Mouse (Mus musculus): ENCODE data around the gene Negr1.
"Not testable (repeated sequence)": the region's sequence is repeated elsewhere in the genome, so short reads cannot be mapped to it uniquely, and the experiment has no call there.

The Negr1 gene

DNA sequence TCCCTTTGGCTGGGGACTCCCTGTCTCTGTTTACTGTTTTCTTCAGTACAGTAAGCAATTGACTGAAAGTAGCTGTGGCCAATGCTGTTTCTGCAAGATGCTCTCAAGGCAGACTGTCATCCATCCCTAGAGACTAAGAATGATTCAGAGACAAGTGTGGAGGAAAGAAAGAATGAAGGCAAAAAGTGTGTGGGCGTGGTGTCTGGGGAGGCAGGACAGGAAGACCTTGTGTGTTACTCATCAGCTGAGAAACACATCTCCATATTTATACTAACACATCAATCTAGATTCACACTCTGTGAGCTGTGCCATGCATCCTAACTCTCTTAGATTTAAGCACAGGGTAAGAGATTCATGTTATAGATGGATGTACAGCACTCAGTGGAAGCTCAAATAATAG is 431.2 kb downstream of the Negr1 start:
- ATAC-seq (ENCODE audit: low TSS enrichment), result peak; percentile 96

DNA sequence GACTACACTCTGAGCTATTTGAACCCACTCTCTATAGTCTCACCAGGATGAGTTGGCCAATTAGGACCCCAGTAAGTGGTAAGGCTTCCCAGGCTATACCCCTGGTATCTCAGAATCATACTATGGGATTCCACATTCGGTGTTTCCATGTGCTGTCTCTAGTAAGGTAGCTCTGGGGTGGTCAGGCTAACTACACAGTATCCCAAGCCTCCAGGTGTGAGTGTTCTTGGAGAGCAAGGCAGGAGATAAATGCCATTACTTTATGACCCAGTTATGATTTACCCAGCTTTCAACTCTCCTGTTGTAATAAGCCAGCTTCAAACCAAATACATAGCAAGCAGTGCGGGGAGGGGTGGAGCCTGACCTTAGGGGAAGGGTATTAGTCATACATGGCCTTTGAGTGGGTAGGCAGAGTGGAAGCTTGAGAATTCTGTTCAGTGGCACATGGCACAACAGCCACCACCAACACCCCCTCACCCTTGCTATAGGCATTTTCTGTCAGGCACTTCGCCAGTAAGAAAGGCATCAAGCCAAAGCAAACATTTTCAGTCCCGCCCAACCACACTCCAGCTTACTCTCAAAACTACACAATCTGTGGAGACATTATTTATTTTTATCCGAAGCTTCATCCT is 437.7 kb downstream of the Negr1 start:
- peak; percentile 76 for ATAC-seq (ENCODE audit: low TSS enrichment)

- ATAC-seq (ENCODE audit: low TSS enrichment), result no peak
Observed at GRCm38 (mm10) chr3:157021632-157022031, 460.0 kb downstream of the Negr1 start.

DNA sequence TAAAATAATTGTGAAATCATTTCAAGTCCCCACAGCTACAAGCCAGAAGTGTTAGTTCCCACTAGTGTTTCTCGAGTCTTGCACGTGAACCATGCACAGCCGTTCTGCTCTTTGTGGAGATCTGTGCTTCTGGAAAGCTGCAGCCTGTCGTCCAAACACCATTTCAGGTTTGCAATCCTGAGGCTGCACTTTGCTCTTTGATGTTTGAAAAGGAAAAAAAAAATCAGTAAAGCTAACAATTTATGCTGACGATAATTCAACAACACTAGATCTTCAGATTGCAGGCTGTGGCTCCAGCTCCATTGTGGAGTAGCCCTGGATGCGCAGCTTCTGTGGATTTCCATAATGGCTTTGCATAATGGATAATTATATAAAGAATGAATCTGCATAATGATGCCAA is 463.0 kb downstream of the Negr1 start:
- peak; percentile 84 for ATAC-seq (ENCODE audit: low TSS enrichment)

DNA sequence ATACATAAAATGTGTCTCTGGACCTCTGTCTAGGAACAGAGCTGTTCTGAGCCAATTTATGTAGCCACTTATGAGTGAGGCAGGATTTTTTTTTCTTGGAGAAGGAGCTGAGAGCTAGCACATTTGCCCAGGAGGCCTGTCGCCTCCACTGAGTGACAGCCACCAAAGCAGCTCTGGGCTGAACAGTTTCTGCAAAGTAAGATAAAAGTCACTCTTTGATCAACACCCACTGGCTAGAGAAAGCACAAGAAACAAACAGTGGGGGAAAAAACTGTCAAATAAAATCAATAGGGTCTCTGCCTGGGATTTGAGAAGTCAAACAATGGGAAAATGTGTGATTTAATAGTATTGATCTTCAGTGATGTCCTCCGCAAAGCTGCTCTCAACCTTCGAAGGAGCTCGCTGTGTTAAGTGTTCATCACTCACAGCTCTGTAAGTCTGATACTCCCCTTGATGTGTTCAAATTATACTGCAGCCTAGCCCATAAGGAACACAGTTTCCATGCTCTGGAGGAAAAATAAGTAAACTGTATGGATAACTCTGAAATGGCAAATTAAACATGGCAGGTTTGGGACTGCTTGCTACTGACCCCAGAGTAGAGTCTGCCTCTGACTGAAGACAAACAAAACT is 470.0 kb downstream of the Negr1 start:
- no peak for ATAC-seq (ENCODE audit: low TSS enrichment)

DNA sequence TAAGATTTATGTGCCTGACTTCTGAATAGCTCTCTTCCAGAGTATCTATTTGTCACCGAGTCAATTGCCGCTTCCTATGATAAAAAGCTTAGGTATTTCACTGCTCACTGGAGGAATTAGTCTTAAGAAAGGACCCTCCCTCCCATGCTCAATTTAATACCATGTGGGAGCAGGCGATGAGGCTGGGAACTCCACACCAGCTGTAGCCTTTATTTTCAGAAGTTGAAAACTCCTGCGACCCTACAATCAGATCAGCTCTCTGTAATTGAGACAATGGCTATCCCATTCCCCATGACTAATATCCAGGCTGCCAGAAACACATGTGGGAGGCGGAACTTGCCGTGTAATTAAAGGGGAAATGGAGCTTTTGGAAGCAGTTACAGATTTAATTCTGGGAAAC is 474.4 kb downstream of the Negr1 start:
- no peak for ATAC-seq (ENCODE audit: low TSS enrichment)

GRCm38 (mm10) chr3:157036568-157036967 is 475.0 kb downstream of the Negr1 start:
- no peak for ATAC-seq (ENCODE audit: low TSS enrichment)

DNA sequence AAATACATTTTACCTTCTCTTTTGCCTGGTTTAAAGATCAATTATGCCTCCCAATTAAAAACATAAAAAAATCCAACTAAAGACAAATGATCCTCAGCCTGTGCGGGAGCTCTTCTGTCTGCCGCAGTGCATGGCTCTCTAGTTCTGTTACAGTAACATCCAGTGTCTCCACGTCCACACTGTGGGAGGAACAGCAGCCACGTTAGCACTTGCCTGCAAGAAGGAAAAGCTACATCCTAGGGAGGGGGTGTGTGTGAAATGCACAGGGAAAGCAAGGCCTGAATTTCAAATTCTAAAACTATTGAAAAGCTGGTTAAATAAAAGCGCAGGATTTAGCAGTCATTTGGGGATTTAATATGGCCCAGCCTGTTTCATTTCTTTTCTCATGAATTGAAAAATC is 479.0 kb downstream of the Negr1 start:
- ATAC-seq (ENCODE audit: low TSS enrichment), result peak; percentile 98

DNA sequence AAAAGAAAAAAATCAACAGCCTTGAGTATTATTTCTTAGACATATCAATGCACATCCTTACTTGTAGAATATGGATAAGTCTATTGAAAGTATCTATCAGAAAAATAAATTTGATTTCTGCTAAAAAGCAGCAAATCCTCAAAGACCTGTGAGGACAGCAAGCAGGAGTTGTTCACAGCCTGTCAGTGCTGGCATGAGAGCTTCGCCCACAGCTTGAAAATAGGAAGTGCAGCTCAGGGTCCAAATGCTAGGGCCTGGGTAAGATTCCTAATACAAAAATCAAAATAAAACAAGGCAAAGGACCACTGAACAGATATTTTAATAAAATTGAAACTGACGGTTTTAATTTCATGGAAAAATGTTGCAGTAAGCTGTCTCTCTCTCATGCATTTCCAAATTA is 483.0 kb downstream of the Negr1 start:
- ATAC-seq (ENCODE audit: low TSS enrichment), result no peak

DNA sequence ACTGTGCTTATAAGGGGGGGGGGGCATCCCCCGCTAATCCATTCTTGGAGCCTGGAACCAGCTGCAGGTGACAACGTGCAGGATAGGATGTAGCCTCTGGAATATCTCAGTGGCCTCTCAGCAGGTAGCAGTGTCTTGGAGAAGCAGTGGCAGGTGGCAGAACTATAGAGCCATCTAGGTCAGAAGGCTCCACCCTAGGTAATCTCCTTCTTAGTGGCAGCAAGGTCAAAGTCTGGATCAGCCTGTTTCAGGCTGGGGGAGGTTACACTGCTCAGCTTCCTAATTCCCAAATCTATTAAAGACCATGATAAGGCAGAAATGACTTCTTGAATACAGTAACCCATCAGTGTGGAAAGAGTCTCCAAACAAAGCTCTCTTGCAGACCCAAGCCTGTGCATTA is 502.8 kb downstream of the Negr1 start:
- ATAC-seq (ENCODE audit: low TSS enrichment), result not testable (repeated sequence)

GRCm38 (mm10) chr3:157066331-157066730 is 504.7 kb downstream of the Negr1 start:
- no peak for ATAC-seq (ENCODE audit: low TSS enrichment)

- 0 out of 2 replicates have a peak, but pooled peaks have one; percentile 19 for ATAC-seq (ENCODE audit: low TSS enrichment)
Observed at GRCm38 (mm10) chr3:157079250-157079965, 517.8 kb downstream of the Negr1 start.

GRCm38 (mm10) chr3:157079966-157080306 is 518.3 kb downstream of the Negr1 start:
- ATAC-seq (ENCODE audit: low TSS enrichment), result peak; percentile 68

GRCm38 (mm10) chr3:157080585-157080984 is 519.0 kb downstream of the Negr1 start:
- no peak for ATAC-seq (ENCODE audit: low TSS enrichment)

- no peak for ATAC-seq (ENCODE audit: low TSS enrichment)
Observed at GRCm38 (mm10) chr3:157082808-157083784, 521.5 kb downstream of the Negr1 start.

- ATAC-seq (ENCODE audit: low TSS enrichment), result peak; percentile 79
Observed at GRCm38 (mm10) chr3:157085180-157085579, 523.6 kb downstream of the Negr1 start.

DNA sequence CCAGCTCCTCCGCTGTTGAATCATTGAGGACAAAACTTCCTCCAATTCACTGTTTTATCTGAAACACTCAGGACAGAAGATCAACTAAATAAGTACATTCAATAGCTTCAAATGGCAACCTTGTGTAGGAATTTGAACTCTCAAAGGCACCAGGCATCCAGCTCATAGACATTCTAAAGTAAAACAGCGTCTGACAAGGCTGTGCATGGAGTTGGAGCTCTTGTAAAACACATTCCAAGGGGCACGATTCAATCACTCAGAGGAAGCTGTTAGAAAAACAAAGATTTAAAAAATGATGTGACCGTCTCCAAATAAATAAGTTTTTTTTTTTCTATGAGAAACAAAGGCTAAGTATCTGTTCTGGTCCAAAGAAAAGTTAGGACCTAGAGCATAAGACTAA is 528.5 kb downstream of the Negr1 start:
- no peak for ATAC-seq (ENCODE audit: low TSS enrichment)

GRCm38 (mm10) chr3:157096284-157096683 is 534.7 kb downstream of the Negr1 start:
- peak; percentile 90 for ATAC-seq (ENCODE audit: low TSS enrichment)

DNA sequence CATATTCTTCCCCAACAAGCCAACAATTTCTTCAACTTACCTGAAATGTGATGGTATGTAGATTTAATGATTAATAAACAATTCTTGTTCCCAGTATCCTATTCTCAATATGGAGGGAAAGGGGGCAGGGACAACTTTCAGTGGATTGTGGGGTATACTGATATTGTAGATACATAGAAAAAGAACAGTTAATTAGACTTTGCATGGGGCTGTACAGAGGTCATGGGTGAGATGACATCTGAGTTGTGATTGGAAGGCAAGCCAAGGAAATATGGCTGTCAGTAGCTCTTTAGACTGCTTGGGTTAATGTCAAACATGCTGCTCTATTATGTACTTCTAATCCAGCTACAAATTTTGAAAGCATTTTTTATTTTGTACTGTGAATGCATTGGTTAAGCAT is 535.9 kb downstream of the Negr1 start:
- ATAC-seq (ENCODE audit: low TSS enrichment), result no peak

DNA sequence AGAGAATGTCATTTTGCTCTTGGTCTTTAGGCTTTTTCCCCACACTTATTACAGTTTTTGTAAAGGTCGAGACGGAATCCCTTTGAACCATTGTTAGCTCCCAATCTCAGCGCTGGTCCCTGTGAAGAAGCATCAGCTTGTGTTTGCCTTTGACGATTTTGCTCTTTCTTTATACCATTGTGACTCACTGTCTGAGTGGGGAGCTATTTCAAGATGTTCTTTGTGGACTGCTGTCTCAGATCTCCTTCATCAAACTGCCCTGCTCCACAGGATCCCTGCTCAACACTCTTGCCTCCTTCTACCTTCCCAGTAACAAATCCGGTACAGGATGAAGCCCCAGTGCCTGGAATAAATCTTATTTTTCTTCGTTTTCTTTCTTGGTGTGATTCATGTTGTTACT is 536.8 kb downstream of the Negr1 start:
- peak; percentile 90 for ATAC-seq (ENCODE audit: low TSS enrichment)

DNA sequence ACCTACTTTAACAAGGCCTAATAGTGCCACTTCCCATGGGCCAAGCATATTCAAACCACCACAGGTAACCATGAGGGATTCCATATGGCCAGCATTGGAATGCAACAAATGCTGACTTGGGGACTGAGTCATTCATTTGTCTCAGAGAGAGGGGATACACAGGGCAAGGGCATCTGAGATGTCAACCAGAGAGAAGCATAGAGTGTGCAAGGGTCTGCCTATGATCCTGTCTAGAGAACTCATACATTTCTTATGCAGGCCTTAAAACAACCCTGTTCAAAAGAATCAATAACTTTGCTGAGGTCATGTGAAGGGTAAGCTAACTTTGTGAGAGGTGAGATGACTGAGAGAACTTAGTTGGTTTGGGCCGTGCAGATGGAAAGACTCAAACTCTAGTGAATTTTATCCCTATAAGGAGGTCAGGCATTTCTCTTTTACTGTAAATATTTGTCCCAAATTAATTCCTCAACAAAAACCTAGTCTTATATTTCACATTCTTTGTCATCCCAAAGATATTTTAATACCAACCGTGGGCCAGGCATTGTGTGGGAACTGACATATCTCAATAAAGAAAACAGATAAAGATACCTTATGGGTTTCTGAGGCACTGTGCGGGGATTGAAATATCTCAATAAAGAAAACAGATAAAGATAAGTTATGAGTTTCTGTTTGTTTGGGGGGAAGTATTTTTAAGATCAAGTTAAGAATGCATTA is 543.4 kb downstream of the Negr1 start:
- no peak for ATAC-seq (ENCODE audit: low TSS enrichment)

Data from frontal cortex, adult (tissue).